Mouse (Mus musculus): ENCODE results near the gene Map3k20. TPM values are rescaled to one million over a fixed set of nuclear protein-coding genes. Genes with fewer than 3 reads are reported as not detected.

The Map3k20 gene
- 100 to 1,000 TPM; 202 to 229 TPM for total RNA-seq (2021)
- long read RNA-seq, experiment 1, full-length matches to known transcripts = 19 of 72 reads
- long read RNA-seq, experiment 1, partial matches to known transcripts = 20 of 72 reads
- long read RNA-seq, experiment 1, other reads (novel, unspliced or antisense) = 33 of 72 reads
- long read RNA-seq, experiment 2, full-length matches to known transcripts = 28 of 95 reads
- long read RNA-seq, experiment 2, partial matches to known transcripts = 28 of 95 reads
- long read RNA-seq, experiment 2, other reads (novel, unspliced or antisense) = 39 of 95 reads

- peak; percentile 51 to 71 for DNase-seq (ENCODE audit: low spot score in 2 of 2)
Measured at GRCm38 (mm10) chr2:72285256-72285887, at the start of gene Map3k20. Gene Map3k20 (plus strand): TSS chr2:72285637.

- no peak for DNase-seq (ENCODE audit: low spot score in 2 of 2)
Measured at GRCm38 (mm10) chr2:72238421-72238820, 47.0 kb upstream of the Map3k20 start.

DNA sequence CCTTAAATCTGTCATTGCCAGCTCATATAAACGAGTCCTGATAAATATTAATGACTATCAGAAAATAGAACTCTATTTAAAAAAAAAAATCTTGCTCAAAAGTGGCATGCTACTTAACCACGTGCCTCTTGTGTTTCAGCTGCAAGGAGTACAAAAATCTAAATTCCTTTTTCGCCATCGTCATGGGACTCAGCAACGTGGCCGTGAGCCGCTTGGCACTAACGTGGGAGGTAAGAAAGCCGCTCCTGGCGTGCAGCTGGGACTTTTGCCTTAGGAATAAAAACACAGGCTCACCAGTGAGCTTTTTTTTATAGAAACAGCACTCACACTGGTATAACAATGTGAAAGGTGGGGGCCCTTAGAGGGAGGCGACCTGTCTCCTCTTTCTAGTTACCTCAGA lies 46.5 kb upstream of the Map3k20 start:
- no peak for DNase-seq (ENCODE audit: low spot score in 2 of 2)

DNA sequence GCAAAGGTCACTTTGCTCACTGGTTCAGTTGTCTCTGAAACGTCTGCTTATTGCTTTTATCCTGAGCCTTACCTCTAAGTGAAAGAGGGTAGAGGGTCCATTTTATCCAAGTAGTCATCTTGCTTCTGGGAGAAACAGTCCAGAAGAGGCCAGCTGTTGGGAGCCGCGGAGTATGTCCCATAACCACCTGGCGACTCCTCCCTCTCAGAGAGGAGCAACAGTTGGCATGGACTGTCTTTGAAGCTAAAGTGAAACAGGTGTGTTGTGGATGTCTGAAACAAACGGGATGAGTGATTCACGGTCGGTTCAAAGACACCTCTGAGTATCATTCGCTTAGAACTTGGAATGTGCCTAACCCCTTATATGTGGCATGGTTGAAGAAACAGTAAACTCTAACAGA lies 46.0 kb upstream of the Map3k20 start:
- no peak for DNase-seq (ENCODE audit: low spot score in 2 of 2)

DNA sequence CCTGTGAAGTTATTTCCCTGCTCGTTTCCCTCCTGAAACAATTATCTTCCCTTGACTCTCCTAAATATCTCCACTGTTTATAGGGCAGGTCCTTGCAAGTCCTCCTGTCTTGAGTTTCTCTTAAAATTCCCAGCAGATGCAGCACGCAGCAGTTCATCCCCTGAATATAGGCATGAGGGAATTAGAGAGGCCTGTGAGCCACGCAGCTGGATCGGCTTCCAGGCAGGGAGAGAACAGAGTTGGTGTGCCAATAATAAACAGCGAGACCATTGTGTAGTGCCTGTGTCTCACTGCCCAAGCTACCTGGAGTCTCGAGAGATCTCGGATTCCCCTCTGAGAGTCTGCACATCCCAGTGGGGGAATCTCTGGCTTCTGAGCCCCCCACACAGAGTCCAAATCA lies 45.4 kb upstream of the Map3k20 start:
- DNase-seq (ENCODE audit: low spot score in 2 of 2) = no peak

- no peak for DNase-seq (ENCODE audit: low spot score in 2 of 2)
Measured at GRCm38 (mm10) chr2:72240691-72241090, 44.7 kb upstream of the Map3k20 start.

- DNase-seq (ENCODE audit: low spot score in 2 of 2) = no peak
Measured at GRCm38 (mm10) chr2:72241714-72242472, 43.5 kb upstream of the Map3k20 start.

GRCm38 (mm10) chr2:72242910-72243675 lies 42.3 kb upstream of the Map3k20 start:
- no peak for DNase-seq (ENCODE audit: low spot score in 2 of 2)

- DNase-seq (ENCODE audit: low spot score in 2 of 2) = no peak
Measured at GRCm38 (mm10) chr2:72245631-72246030, 39.8 kb upstream of the Map3k20 start.

GRCm38 (mm10) chr2:72246376-72246775 lies 39.1 kb upstream of the Map3k20 start:
- no peak for DNase-seq (ENCODE audit: low spot score in 2 of 2)

DNA sequence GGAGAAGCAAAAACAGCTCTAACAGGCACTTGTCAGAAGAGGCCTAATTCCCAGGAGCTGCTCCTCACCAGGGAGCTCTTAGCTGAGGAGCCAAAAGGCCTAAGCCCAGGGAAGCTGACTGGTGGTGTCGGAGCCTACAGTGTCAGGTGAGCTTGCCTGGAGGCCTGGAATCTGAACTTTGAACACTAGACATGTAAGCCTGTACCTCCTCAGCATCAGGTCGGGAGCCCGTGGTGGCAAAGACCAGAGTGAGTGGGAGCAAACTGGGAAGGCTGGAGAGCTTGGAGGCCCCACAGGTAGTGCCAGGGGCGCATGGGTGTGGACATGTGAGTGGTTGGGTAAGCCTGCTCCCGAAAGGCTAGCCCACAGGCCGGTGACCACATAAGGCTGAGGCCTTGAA lies 37.6 kb upstream of the Map3k20 start:
- no peak for DNase-seq (ENCODE audit: low spot score in 2 of 2)

DNA sequence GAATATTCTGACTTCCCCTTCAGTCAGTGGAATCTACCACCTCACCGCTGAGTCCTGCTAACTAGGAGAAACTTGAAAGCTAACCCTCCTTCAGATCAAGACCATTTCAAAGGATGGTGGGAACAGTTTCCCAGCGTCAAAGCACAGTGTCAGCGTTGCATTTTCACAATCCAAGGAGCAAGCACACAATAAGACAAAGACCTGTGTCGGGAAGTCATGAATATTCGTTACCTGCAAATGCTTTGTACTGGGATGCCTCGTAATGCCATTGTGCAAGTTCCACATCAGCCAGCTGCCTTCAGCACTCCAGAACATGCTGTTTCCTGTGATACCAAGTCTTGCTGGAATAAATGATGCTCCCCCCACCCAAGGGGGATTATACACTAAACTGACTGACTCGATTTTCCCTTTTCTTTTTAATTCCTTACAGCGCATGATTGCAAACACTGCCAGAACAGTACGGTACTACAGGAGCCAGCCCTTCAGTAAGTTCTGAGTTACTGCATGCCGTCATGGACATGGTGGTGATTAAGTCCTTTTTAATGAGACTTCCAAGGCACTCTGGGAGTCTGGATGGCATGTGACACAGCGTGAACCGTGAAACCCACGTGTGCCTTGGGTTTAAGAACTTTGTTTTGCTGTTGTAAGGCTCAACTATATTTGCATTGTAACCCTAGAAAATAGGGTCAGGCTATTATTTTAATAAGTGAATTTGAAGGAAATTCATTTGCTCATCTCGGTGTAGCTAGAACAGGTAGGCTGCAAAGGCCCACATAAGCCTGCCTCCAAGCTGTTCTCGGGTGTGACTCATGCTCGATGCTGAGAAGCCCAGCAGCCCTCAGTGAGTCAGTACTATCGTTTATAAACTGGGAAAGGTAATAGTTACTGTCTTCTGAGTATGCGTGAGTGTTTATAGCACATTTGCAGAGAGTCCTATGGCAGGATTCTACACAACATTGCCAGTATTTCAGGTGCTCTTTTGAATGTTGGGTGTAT lies 32.6 kb upstream of the Map3k20 start:
- no peak for DNase-seq (ENCODE audit: low spot score in 2 of 2)

GRCm38 (mm10) chr2:72253882-72254281 lies 31.6 kb upstream of the Map3k20 start:
- no peak for DNase-seq (ENCODE audit: low spot score in 2 of 2)

GRCm38 (mm10) chr2:72254813-72255582 lies 30.4 kb upstream of the Map3k20 start:
- DNase-seq (ENCODE audit: low spot score in 2 of 2) = no peak

DNA sequence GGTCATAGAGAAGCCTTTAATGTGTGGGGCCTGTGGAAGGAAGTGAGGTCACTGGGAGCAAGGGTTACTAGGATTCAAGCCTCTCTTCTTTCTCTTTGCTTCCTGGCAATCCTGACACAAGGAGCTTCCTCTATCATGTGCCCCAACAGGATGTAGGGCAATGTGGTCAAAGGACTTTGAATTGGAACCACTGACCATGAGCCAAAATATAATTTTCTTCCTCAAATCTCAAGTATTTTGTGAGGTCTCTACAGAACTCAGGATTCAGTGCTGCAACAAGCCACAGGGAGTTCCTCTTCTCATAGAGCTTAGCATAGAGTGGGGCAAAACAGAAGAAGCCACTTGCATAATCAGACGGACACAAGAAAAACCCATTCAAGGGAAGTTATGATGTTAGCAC lies 24.7 kb upstream of the Map3k20 start:
- DNase-seq (ENCODE audit: low spot score in 2 of 2) = no peak

- no peak for DNase-seq (ENCODE audit: low spot score in 2 of 2)
Measured at GRCm38 (mm10) chr2:72262814-72263480, 22.5 kb upstream of the Map3k20 start.

GRCm38 (mm10) chr2:72267390-72267789 lies 18.0 kb upstream of the Map3k20 start:
- no peak for DNase-seq (ENCODE audit: low spot score in 2 of 2)

DNA sequence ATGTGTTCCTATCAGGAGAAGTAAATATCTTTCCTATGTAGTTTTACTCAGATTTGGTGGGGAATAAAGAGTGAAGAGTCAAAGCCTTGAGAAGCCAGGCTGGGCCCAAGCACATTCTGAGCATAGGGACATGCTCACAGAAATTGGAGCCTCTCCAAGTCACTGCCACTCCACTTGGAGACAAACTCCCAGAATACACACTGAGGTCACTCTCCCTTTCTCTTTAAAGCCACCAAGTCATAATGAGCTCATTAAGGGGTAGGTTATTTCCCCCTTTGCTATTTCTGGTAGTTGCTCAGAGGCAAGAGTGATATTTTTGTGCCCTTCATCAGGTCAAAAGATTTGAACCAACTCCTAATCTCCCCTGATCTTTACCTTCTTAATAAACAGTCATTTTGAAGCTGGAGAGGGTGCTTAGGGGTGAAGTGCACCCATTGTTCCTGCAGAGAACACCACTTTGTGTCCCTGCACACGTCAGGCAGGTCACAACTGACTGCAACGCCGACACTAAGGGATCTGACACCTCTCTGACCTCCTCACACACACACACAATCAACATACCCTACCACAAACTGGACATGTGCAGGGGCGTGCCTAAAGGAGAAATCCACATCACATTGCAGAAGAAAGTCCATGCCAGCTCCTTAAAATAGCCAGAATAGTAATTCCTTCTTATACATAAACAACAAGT lies 15.6 kb upstream of the Map3k20 start:
- DNase-seq (ENCODE audit: low spot score in 2 of 2) = no peak
